Mouse (Mus musculus) heart, embryonic 10.5 days (tissue): ENCODE measurements at regions not wholly inside any gene's neighbourhood (a gene's known extent, or its start where the extent isn't known, plus 50 kb on each side); places are given as distances from the start of the nearest gene placed in this dataset.

Source experiments
- DNase-seq: peaks from one replicate; pipeline ENCODE4 v3.0.0-alpha.2; 2017; ENCODE audit warnings: low spot score
- H3K27ac ChIP-seq: fragments of 300-500 bp; sonication (generic); 2 replicates; pipeline ENCODE4 v1.5.1; 2016; ENCODE audit warnings: mild to moderate bottlenecking
- H3K27me3 ChIP-seq: fragments of 300-500 bp; sonication (generic); 2 replicates; pipeline ENCODE4 v1.6.1; 2016; ENCODE audit warnings: mild to moderate bottlenecking; ENCODE audit not compliant: poor library complexity, insufficient read depth, severe bottlenecking
- H3K36me3 ChIP-seq: fragments of 300-500 bp; sonication (generic); 2 replicates; pipeline ENCODE4 v1.6.1; 2016; ENCODE audit warnings: mild to moderate bottlenecking, moderate library complexity
- H3K4me1 ChIP-seq: fragments of 300-500 bp; sonication (generic); 2 replicates; pipeline ENCODE4 v1.6.1; 2016; ENCODE audit warnings: mild to moderate bottlenecking
- H3K4me3 ChIP-seq: fragments of 300-500 bp; sonication (generic); 2 replicates; pipeline ENCODE4 v1.5.1; 2016; ENCODE audit warnings: mild to moderate bottlenecking, moderate library complexity
- H3K9me3 ChIP-seq: fragments of 300-500 bp; sonication (generic); 2 replicates; pipeline ENCODE4 v1.6.1; 2016; ENCODE audit warnings: mild to moderate bottlenecking, moderate library complexity
- WGBS: fragments of 180-500 bp; shearing (Covaris S2); methylation state at CpG from one replicate; pipeline ENCODE4 v1.1.7; 2016; 5-methylcytosine and 5-hydroxymethylcytosine counted together

- DNase-seq: no peak
- Histone ChIP-seq H3K27ac (no peak overlapping the region), H3K4me1 (no peaks in the 10 kb centered on the region), H3K27me3 (no peaks in the 10 kb centered on the region), H3K36me3 (no peaks in the 10 kb centered on the region), H3K4me3 (no peak overlapping the region), H3K9me3 (no peaks in the 10 kb centered on the region)
- WGBS: 76% methylated on average over 5 of the region's 5 CpGs
Measured at GRCm38 (mm10) chr14:48579985-48580384, 93.6 kb downstream of the Otx2 start.
